Mouse (Mus musculus): ENCODE results near the gene Gm853.

DNA sequence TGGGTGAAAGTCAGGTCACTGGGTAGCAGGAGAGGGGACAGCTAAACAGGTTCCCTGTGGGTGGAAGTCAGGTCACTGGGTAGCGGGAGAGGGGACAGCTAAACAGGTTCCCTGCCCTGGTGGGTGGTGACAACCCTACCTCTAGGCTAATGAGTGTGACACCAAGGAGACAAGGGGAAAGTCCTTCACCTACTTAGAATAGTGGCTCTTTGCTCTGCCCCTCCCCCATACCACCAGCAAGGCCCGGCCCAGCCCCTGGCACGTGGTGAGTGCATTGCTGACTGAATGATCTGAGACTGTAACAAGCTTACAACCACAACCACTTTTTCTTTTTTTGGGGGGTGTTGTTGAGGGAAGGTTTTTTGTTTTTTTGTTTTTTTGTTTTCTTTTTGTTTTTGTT lies 29.6 kb upstream of the Gm853 start:
- TF ChIP-seq POLR2A (IDR thresholded peaks at IDR 0.05; ENCODE audit: low read depth, low read length) (no peak), CTCF (IDR thresholded peaks at IDR 0.05; ENCODE audit: borderline replicate concordance, insufficient read depth, low read length) (no peak)
